Mouse (Mus musculus): ENCODE data around the gene Fgfr2.

DNA sequence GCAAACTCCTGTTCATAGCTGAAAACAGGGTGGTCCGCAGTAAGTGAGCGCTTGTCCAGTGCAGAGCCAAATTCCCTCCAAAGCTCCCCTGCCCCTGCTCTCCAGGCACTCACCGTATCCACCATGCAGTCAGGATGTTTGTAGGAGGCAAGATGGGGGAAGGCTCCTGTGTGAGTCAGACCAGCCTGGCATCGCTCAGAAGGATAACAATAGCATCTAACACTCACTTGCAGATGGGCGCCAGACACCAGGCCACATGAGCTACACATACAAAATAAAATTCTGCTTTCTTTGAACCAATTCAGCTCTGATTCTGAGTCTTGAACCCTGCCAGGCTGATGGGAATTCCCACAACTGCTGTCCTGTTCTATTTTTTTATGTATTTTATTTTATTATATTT lies 2519.6 kb downstream of the Fgfr2 start:
- TF ChIP-seq ZC3H11A (IDR thresholded peaks at IDR 0.05; ENCODE audit: borderline replicate concordance, low read depth, low read length) (no peak), HCFC1 (IDR thresholded peaks at IDR 0.05; ENCODE audit: borderline replicate concordance, insufficient read depth, low read length) (no peak), CHD2 (IDR thresholded peaks at IDR 0.05; ENCODE audit: low read depth, low read length) (no peak)
